Mouse (Mus musculus): ENCODE results near the gene Krtap28-10. TPM values are rescaled to one million over a fixed set of nuclear protein-coding genes. Genes with fewer than 3 reads are reported as not detected.

Krtap28-10 gene
- polyA plus RNA-seq, 1 experiment from 2014 or later: not detected

- Histone ChIP-seq H3K4me2 (no peak within 1 kb of the TSS), H3K36me3 (no peaks in the 10 kb centered on the region), H3K9me3 (no peaks in the 10 kb centered on the region), H3K4me1 (no peaks in the 10 kb centered on the region), H3K4me3 (no peak within 1 kb of the TSS), H3K27ac (no peak within 1 kb of the TSS), H3K27me3 (no peaks in the 10 kb centered on the region), H3K9ac (no peak within 1 kb of the TSS)
- ATAC-seq (ENCODE audit: insufficient number of reproducible peaks, insufficient read depth, low FRiP score, low TSS enrichment, low read depth): no peak
- WGBS: 83% methylated on average over 5 of the region's 5 CpGs
Observed at GRCm38 (mm10) chr1:83044882-83045427, 2.7 kb upstream of the Krtap28-10 start, which contains the start of gene Gm47969. Gene Gm47969, plus strand, starts transcription at chr1:83044932.

GRCm38 (mm10) chr1:83039080-83039479 lies 3.2 kb downstream of the Krtap28-10 start:
- Histone ChIP-seq H3K4me2 (no peak overlapping the region), H3K4me1 (peaks cover 10% of the 10 kb centered on the region; the same call in 1 of the 2 replicates), H3K4me3 (no peak overlapping the region), H3K36me3 (no peaks in the 10 kb centered on the region), H3K27ac (no peak overlapping the region), H3K27me3 (no peaks in the 10 kb centered on the region), H3K9me3 (no peaks in the 10 kb centered on the region), H3K9ac (no peak overlapping the region)
- no peak for ATAC-seq (ENCODE audit: insufficient number of reproducible peaks, insufficient read depth, low FRiP score, low TSS enrichment, low read depth)
- 76% methylated on average over 4 of the region's 4 CpGs for WGBS

DNA sequence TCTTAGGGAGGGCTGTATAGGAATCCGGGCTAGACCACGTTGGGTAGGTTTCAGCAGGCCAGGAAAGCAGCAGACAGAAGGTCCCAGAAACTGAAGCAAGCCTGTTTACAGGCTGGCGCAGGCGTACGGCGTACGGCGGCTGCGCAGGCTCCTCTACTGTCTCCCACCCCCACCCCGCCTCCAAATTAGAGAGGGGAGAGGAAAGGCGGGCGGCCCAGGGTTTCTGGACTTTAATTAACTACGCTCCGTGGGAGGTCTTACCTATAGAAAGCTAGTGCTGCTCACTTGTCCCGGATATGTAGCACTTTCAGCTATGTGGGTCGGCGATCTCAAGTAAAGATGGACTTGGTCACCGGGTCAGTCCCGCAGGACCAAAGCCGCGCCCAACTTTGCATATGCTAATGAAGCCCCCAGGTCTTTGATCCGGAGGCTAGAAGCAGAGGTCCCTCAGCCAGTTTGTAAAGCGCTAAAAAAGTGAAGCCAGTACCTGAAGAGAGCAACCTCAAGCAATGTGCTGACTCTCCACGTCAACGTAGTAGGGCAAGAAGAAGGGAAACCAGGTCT lies 4.1 kb downstream of the Krtap28-10 start, which contains the start of gene Slc19a3:
TSS of gene Slc19a3 (minus strand) at position 340 of the 564 bp plus-strand sequence.
- peak within 1 kb of the TSS; percentile 66; the same call in 1 of the 2 replicates for H3K27ac ChIP-seq

DNA sequence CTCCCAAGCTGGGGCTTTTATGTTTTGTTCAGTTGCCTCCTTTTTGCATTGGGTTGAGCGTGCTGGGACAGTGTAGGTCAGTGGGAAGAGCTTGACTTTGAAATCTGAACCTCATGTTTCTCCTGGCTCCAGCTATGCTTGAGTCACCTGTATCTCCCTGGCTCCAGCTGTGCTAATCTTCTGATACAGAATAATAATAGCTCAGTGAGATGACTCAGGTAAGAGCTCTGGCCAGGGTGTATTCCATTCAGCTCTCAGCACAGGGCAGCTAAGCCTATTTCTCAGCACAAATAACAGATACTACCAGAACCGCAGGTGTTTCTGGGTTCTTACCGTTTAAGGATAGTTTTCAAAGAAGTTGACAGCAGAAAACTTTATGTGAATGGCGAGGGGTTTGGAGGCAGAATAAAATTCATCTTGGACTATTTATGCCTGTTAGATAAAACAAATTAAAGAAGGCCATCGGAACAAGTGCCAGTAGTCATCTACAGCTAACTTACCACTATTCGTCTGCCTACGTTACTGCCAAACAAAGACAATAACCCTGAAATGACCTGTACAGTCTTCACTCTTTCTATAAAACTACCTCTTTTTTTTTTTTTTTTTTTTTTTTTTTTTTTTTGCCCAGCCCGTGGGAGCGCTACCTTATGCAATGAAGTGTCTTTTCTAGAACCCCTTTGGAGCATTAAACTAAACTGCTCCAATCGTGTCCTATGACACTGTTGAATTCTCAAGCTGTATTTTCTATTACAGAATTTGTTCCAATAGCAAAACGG lies 5.2 kb downstream of the Krtap28-10 start:
- Histone ChIP-seq H3K4me1 (peaks cover 10% of the 10 kb centered on the region; the same call in 1 of the 2 replicates), H3K27me3 (no peaks in the 10 kb centered on the region), H3K27ac (no peak overlapping the region), H3K4me2 (peak overlapping the region; percentile 65; the same call in 1 of the 2 replicates), H3K36me3 (no peaks in the 10 kb centered on the region), H3K9me3 (no peaks in the 10 kb centered on the region), H3K4me3 (no peak overlapping the region), H3K9ac (no peak overlapping the region)
- WGBS: 67% methylated on average over 11 of the region's 11 CpGs
- ATAC-seq (ENCODE audit: insufficient number of reproducible peaks, insufficient read depth, low FRiP score, low TSS enrichment, low read depth): no peak

More for the DNA sequence above, 4.1 kb downstream of the Krtap28-10 start, which contains the start of gene Slc19a3:
- peaks cover 10% of the 10 kb centered on the region; the same call in 1 of the 2 replicates for H3K4me1 ChIP-seq
- peak within 1 kb of the TSS; percentile 67 for H3K9ac ChIP-seq
- ATAC-seq (ENCODE audit: insufficient number of reproducible peaks, insufficient read depth, low FRiP score, low TSS enrichment, low read depth): peak; percentile 81; the same call in 1 of the 2 replicates
- no peaks in the 10 kb centered on the region for H3K9me3 ChIP-seq
- no peaks in the 10 kb centered on the region for H3K27me3 ChIP-seq
- H3K4me2 ChIP-seq: peak within 1 kb of the TSS; percentile 65
- under 1% methylated on average over 25 of the region's 25 CpGs for WGBS
- H3K4me3 ChIP-seq: peak within 1 kb of the TSS; percentile 50
- H3K36me3 ChIP-seq: no peaks in the 10 kb centered on the region

DNA sequence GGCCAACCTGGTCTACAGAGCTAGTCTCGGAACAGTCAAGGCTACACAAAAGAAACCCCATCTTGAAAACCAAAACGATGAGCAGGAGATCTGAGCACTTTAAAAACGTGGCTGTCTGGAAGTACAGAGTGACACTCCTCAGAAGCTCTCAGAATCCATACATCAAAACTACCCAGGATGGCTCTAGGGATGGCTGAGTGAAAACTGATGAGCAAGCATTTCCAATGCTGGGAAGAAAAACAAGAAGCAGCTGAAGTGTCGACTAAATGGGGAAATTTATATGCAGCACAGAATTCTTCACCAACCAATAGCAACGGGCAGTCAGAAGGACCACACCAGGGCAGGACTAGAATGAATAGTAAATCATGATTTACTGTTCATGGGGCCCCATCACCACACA lies 7.8 kb downstream of the Krtap28-10 start:
- Histone ChIP-seq H3K9ac (no peak overlapping the region), H3K27me3 (no peaks in the 10 kb centered on the region), H3K36me3 (no peaks in the 10 kb centered on the region), H3K4me1 (peaks cover 10% of the 10 kb centered on the region; the same call in 1 of the 2 replicates), H3K27ac (no peak overlapping the region), H3K9me3 (no peaks in the 10 kb centered on the region), H3K4me2 (no peak overlapping the region), H3K4me3 (no peak overlapping the region)
- ATAC-seq (ENCODE audit: insufficient number of reproducible peaks, insufficient read depth, low FRiP score, low TSS enrichment, low read depth): no peak
- WGBS: 58% methylated on average over 5 of the region's 5 CpGs

DNA sequence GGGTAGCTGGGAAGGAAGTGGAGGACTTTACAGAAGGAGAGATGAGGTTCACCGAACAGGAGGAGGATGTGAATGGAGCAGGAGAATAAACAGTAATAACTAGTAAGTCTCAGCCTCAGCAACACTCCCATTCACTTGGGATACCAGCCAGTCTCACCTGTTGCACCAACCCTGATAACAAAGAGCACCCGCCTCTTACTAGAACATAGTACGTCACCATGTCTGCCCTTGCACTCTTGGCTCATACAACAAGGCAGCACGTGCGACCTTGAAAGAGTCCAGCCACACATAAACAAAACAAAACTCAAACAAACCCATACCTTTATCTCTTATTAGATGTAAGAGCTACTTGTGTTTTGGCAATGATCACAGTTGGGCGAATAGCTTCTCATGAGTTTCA lies 9.8 kb downstream of the Krtap28-10 start:
- Histone ChIP-seq H3K27ac (no peak overlapping the region), H3K4me2 (no peak overlapping the region), H3K27me3 (no peaks in the 10 kb centered on the region), H3K9me3 (no peaks in the 10 kb centered on the region), H3K9ac (no peak overlapping the region), H3K4me3 (no peak overlapping the region), H3K4me1 (peaks cover 5% of the 10 kb centered on the region; the same call in 1 of the 2 replicates), H3K36me3 (no peaks in the 10 kb centered on the region)
- ATAC-seq (ENCODE audit: insufficient number of reproducible peaks, insufficient read depth, low FRiP score, low TSS enrichment, low read depth): no peak
- 92% methylated on average over 6 of the region's 6 CpGs for WGBS

DNA sequence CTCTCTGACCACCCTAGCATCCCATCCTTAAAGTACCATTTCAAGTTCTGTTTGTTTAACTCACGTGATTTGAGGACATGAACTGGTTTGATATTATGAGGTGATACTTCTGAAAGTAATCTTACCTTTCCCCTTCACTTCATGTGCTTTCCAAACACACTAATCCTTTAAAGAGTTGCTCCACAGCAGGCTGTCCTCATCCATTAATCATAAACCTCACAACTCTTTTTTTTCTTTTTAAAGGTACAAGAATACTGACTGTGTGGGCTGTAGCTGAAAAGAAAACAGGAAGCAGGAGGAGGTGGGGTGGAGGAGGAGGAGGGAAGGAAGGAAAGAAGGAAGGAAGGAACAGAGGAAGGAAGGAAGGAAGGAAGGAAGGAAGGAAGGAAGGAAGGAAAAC lies 10.3 kb downstream of the Krtap28-10 start:
- no peak overlapping the region for H3K27ac ChIP-seq
- ATAC-seq (ENCODE audit: insufficient number of reproducible peaks, insufficient read depth, low FRiP score, low TSS enrichment, low read depth): no peak
- H3K36me3 ChIP-seq: no peaks in the 10 kb centered on the region
- H3K9ac ChIP-seq: no peak overlapping the region
- H3K9me3 ChIP-seq: no peaks in the 10 kb centered on the region
- 68% methylated on average over 1 of the region's 1 CpGs for WGBS
- H3K4me2 ChIP-seq: no peak overlapping the region
- H3K4me3 ChIP-seq: no peak overlapping the region
- peaks cover 5% of the 10 kb centered on the region; the same call in 1 of the 2 replicates for H3K4me1 ChIP-seq
- H3K27me3 ChIP-seq: no peaks in the 10 kb centered on the region

DNA sequence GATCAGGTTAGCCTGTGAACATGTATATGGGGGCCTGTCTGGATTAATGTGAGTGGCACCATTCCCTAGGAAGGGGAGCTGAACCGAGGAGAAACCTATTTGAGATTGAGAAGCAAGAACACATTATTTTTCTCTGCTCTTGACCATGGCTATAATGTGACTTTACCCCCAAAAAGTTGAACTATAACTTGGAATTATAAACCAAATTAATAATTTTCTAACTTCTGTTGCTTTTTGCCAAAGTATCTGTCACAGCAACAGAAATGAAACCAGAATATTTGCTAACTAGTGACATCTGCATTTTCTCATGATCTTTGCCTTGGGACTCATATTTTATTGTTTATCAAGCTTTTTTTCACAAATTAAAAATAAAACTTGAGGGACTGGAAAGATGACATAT lies 25.7 kb downstream of the Krtap28-10 start:
- Histone ChIP-seq H3K4me2 (no peak overlapping the region), H3K9me3 (no peaks in the 10 kb centered on the region), H3K27me3 (no peaks in the 10 kb centered on the region), H3K4me1 (no peaks in the 10 kb centered on the region), H3K9ac (no peak overlapping the region), H3K36me3 (no peaks in the 10 kb centered on the region), H3K4me3 (no peak overlapping the region), H3K27ac (no peak overlapping the region)
- 61% methylated on average over 1 of the region's 1 CpGs for WGBS
- ATAC-seq (ENCODE audit: insufficient number of reproducible peaks, insufficient read depth, low FRiP score, low TSS enrichment, low read depth): no peak

DNA sequence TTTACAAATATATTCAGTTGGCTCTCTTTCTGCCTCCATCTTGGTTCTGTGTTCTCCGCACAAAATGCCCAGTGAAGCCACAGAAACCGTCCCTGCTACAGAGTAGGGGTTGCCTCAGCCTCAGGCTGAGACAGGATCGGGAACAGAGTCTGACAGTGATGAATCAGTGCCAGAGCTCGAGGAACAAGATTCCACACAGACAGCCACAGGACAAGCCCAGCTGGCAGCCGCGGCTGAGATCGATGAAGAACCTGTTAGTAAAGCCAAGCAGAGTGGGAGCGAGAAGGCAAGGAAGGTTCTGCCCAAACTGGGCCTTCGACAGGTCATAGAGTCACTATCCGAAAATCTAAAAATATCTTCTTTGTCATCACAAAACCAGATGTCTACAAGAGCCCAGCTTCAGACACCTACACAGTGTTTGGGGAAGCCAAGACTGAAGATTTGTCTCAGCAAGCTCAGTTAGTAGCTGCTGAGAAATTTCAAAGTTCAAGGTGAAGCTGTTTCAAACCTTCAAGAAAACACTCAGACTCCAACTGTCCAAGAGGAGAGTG lies 26.9 kb downstream of the Krtap28-10 start:
- no peaks in the 10 kb centered on the region for H3K4me1 ChIP-seq
- 77% methylated on average over 10 of the region's 10 CpGs for WGBS
- ATAC-seq (ENCODE audit: insufficient number of reproducible peaks, insufficient read depth, low FRiP score, low TSS enrichment, low read depth): no peak
- H3K4me2 ChIP-seq: no peak overlapping the region
- no peaks in the 10 kb centered on the region for H3K27me3 ChIP-seq
- H3K27ac ChIP-seq: no peak overlapping the region
- no peaks in the 10 kb centered on the region for H3K36me3 ChIP-seq
- no peak overlapping the region for H3K4me3 ChIP-seq
- no peaks in the 10 kb centered on the region for H3K9me3 ChIP-seq
- no peak overlapping the region for H3K9ac ChIP-seq

DNA sequence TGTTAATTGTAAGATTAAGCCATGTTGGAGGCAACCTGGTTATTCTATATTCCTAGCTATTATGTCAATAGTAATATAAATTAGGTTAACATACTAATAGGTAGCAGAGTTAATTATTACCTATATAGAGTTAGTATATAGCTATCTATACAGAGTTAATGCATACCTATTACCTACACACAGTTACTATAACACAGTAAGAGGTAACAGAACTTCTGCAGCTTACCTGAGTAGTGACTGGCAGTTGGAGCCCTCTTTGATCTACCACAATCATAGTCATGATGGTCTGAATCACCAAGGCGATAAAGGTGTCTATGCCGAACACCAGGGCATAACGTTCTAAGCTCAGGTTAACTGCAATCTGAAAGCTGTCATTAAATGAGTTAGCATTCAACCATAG lies 27.8 kb downstream of the Krtap28-10 start:
- WGBS: 90% methylated on average over 3 of the region's 3 CpGs
- no peaks in the 10 kb centered on the region for H3K36me3 ChIP-seq
- ATAC-seq (ENCODE audit: insufficient number of reproducible peaks, insufficient read depth, low FRiP score, low TSS enrichment, low read depth): no peak
- no peaks in the 10 kb centered on the region for H3K9me3 ChIP-seq
- no peaks in the 10 kb centered on the region for H3K27me3 ChIP-seq
- H3K4me2 ChIP-seq: no peak overlapping the region
- H3K27ac ChIP-seq: no peak overlapping the region
- no peak overlapping the region for H3K4me3 ChIP-seq
- H3K4me1 ChIP-seq: no peaks in the 10 kb centered on the region
- no peak overlapping the region for H3K9ac ChIP-seq

DNA sequence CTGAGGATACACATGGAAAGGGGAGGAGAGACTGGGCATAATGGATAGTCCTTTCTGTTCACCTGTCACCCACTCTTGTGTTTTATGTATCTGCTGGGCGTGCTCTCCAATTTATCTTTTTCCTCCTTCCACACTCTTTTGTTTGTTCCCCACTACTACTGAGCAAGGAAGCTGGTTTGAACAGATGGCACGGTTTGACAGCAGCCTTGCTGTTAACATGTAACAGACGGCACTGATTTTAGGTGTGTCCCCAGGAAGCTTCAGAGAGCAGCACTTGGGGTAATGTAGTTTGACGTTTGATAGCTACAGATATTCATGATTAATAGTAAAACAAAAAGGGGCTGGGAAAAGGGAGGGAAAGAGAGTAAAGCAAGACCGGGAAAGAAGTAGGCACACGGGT lies 34.8 kb downstream of the Krtap28-10 start:
- ATAC-seq (ENCODE audit: insufficient number of reproducible peaks, insufficient read depth, low FRiP score, low TSS enrichment, low read depth): no peak
- no peaks in the 10 kb centered on the region for H3K9me3 ChIP-seq
- WGBS: 67% methylated on average over 6 of the region's 6 CpGs

More for the DNA sequence above, 34.8 kb downstream of the Krtap28-10 start:
- Histone ChIP-seq H3K36me3 (no peaks in the 10 kb centered on the region), H3K27me3 (no peaks in the 10 kb centered on the region), H3K4me2 (no peak overlapping the region), H3K4me1 (no peaks in the 10 kb centered on the region), H3K4me3 (no peak overlapping the region), H3K27ac (no peak overlapping the region), H3K9ac (no peak overlapping the region)

All from embryonic facial prominence, embryonic 13.5 days (tissue).